Comparison of ENCODE assay signal across 8 mouse cellular contexts in the genomic region with DNA sequence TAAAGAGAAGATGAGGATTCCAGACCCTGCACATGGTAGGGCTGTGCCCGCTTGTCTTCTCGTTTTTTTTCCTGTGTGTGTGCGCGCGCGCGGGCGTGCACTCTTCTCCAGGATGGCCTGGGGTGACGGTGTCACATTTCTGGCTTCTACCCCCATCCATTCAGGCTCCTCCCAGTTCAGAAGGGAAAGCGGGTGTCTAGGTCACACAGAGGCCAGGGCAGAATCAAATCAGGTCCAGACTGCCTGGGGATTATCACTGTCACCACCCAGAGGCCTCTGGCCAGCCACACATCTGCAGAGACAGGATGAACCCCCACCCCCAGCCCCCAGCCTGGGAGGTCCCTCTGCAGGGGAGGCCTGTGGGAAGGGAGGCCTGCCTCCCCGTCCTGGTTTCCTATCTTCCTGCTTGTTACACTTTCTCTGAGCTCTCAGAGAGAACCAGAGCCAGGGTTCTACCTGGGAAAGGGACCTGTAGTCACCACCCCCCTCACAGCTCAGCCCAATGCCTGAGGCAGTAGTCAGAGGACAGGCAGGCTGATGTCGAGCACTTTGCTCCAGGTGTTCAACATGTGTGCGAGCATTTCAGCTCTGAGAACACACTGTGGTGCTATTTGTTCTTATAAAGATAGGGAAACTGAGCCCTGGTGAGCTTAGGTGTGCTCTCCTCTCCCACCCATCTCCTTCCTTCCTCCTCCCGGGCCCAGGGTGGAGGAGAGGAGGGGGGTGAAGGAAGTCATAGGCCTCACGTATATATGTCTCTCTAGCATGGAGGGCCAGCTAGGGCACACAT. TPM values are rescaled to one million over a fixed set of nuclear protein-coding genes. Genes with fewer than 3 reads are reported as not detected.
DNase-seq lines count a peak whose midpoint lies in the region; ATAC-seq and TF ChIP-seq lines count a peak whose summit lies in the region.

No protein-coding gene starts in this region.

- 0 out of 2 replicates have a peak, but pooled peaks have one; percentile 16 for TF ChIP-seq EP300 in heart, adult 2 months (IDR thresholded peaks at IDR 0.05; ENCODE audit: insufficient read depth, low read depth, low read length)

- no peak overlapping the region for H3K27ac ChIP-seq in lung, embryonic 15.5 days
- H3K27ac ChIP-seq in heart, adult 2 months: peak overlapping the region; percentile 84
- H3K27ac ChIP-seq in stomach, embryonic 14.5 days (ENCODE audit: low read length): no peak overlapping the region

- no peak overlapping the region for H3K4me3 ChIP-seq in lung, embryonic 15.5 days
- no peak overlapping the region for H3K4me3 ChIP-seq in heart, adult 2 months
- H3K4me3 ChIP-seq in stomach, embryonic 14.5 days (ENCODE audit: low read depth, low read length): no peak overlapping the region

- intact Hi-C loops in heart, adult 2 months (cut with DNase I): loop anchor here (5.0 kb wide), 1 partner anchor 48 kb away; no protein-coding TSS in a partner anchor

- H3K36me3 ChIP-seq in lung, embryonic 15.5 days: no peaks in the 10 kb centered on the region
- H3K36me3 ChIP-seq in heart, adult 2 months (ENCODE audit: control insufficient read depth, insufficient read depth, low read length): no peaks in the 10 kb centered on the region
- H3K36me3 ChIP-seq in stomach, embryonic 14.5 days (ENCODE audit: control insufficient read depth, insufficient read depth, low read length): peaks cover 3% of the 10 kb centered on the region; the same call in 1 of the 2 replicates

- ATAC-seq in lung, embryonic 15.5 days (ENCODE audit: borderline replicate concordance, extremely low read depth, low FRiP score, low TSS enrichment): peak; percentile 25; the same call in 1 of the 2 replicates
- peak; percentile 26 for ATAC-seq in stomach, embryonic 14.5 days (ENCODE audit: insufficient number of reproducible peaks, insufficient read depth, low FRiP score, low read depth)
- no peak for ATAC-seq in megakaryocyte progenitor cell, adult 5-6 weeks (replicated peaks; ENCODE audit: poor library complexity)

- TF ChIP-seq POLR2A in heart, adult 2 months (IDR thresholded peaks at IDR 0.05; ENCODE audit: insufficient read depth, low read depth, low read length): no peak

- no peak for TF ChIP-seq CTCF in heart, adult 2 months (IDR thresholded peaks at IDR 0.05)

- no peak for DNase-seq in lung, postnatal 25 days (ENCODE audit: low spot score)
- peak; percentile 47 to 50 for DNase-seq in heart, adult 2 months
- DNase-seq in kidney, postnatal 14 days: peak; percentile 52
- DNase-seq in right cerebral cortex, adult 18-20 months: no peak
- DNase-seq in layer of hippocampus, adult 18-20 months (ENCODE audit: low spot score in 2 of 2): no peak

- no peaks in the 10 kb centered on the region for H3K9me3 ChIP-seq in lung, embryonic 15.5 days
- no peaks in the 10 kb centered on the region for H3K9me3 ChIP-seq in stomach, embryonic 14.5 days (ENCODE audit: control insufficient read depth, low read depth, low read length)

- H3K4me2 ChIP-seq in lung, embryonic 15.5 days: peak overlapping the region; percentile 12; the same call in 1 of the 2 replicates
- H3K4me2 ChIP-seq in stomach, embryonic 14.5 days (replicated peaks; ENCODE audit: low read depth, low read length): no peak overlapping the region; the same call in 1 of the 2 replicates

- H3K4me1 ChIP-seq in lung, embryonic 15.5 days: peaks cover 60% of the 10 kb centered on the region
- H3K4me1 ChIP-seq in heart, adult 2 months (ENCODE audit: control insufficient read depth, insufficient read depth, low read length): peaks cover 12% of the 10 kb centered on the region
- H3K4me1 ChIP-seq in stomach, embryonic 14.5 days (ENCODE audit: control insufficient read depth, insufficient read depth, low read length): peaks cover 32% of the 10 kb centered on the region

- H3K27me3 ChIP-seq in lung, embryonic 15.5 days: peaks cover 93% of the 10 kb centered on the region
- H3K27me3 ChIP-seq in heart, adult 2 months (ENCODE audit: control insufficient read depth, insufficient read depth, low read length): no peaks in the 10 kb centered on the region
- peaks cover 28% of the 10 kb centered on the region for H3K27me3 ChIP-seq in stomach, embryonic 14.5 days (ENCODE audit: control insufficient read depth, insufficient read depth, low read length)

- 12% methylated on average over 15 of the region's 15 CpGs for WGBS in lung, embryonic 15.5 days
- 19% methylated on average over 15 of the region's 15 CpGs for WGBS in heart, adult 2 months
- WGBS in stomach, embryonic 14.5 days: 16% methylated on average over 15 of the region's 15 CpGs

- H3K9ac ChIP-seq in lung, embryonic 15.5 days: no peak overlapping the region
- no peak overlapping the region for H3K9ac ChIP-seq in heart, adult 2 months (ENCODE audit: low read depth, low read length)
- no peak overlapping the region for H3K9ac ChIP-seq in stomach, embryonic 14.5 days (replicated peaks; ENCODE audit: low read depth, low read length)

- H3K79me2 ChIP-seq in heart, adult 2 months (replicated peaks; ENCODE audit: control insufficient read depth, insufficient read depth, low read length): no peaks in the 10 kb centered on the region

RNA-seq across cellular contexts. Expression of a gene that starts 2.7 kb away (rescaled TPM):
- polyA plus RNA-seq in lung, embryonic 15.5 days (2015; fragmentation: Nextera tagmentation; extraction: Ambion mirVana): 1.1 and 1.2 TPM in 2 replicates
- 1 to 10 TPM; 7.3 to 7.4 TPM for total RNA-seq in heart, adult 2 months (2021)
- 6.9 and 10.4 TPM in 2 replicates for polyA plus RNA-seq in heart, adult 2 months (2012; rRNA removed)
- polyA plus RNA-seq in stomach, embryonic 14.5 days (2014; fragmentation: Nextera tagmentation; extraction: Ambion mirVana): 0.71 and 1.4 TPM in 2 replicates
- not detected in 2 replicates for total RNA-seq in megakaryocyte progenitor cell, adult 5-6 weeks (2015)
- total RNA-seq in megakaryocyte progenitor cell, adult 5-6 weeks (2017): not detected in 2 replicates
- total RNA-seq in layer of hippocampus, adult 18-20 months (2021): 1 to 10 TPM; 1.2 to 1.3 TPM

RNA-seq across cellular contexts. Expression of a gene that starts 45.5 kb away (rescaled TPM):
- 117 and 119 TPM in 2 replicates for polyA plus RNA-seq in lung, embryonic 15.5 days (2015; fragmentation: Nextera tagmentation; extraction: Ambion mirVana)
- total RNA-seq in heart, adult 2 months (2021): 10 to 100 TPM; 31.9 to 34.9 TPM
- 20.4 and 22.4 TPM in 2 replicates for polyA plus RNA-seq in heart, adult 2 months (2012; rRNA removed)
- 95.3 and 104 TPM in 2 replicates for polyA plus RNA-seq in stomach, embryonic 14.5 days (2014; fragmentation: Nextera tagmentation; extraction: Ambion mirVana)
- 36.1 and 42.4 TPM in 2 replicates for total RNA-seq in megakaryocyte progenitor cell, adult 5-6 weeks (2015)
- 58.2 and 86.6 TPM in 2 replicates for total RNA-seq in megakaryocyte progenitor cell, adult 5-6 weeks (2017)
- total RNA-seq in layer of hippocampus, adult 18-20 months (2021): 10 to 100 TPM; 71.4 to 71.5 TPM

Comparison
In these comparisons a context has a peak if more than half of its experiments do, and no peak if none do; other contexts are left out.
1. DNase-seq: peak in heart, adult 2 months (2 of 2) and kidney, postnatal 14 days (single experiment); none in lung, postnatal 25 days (single experiment), right cerebral cortex, adult 18-20 months (single experiment) and layer of hippocampus, adult 18-20 months (0 of 2).